Comparison of ENCODE assay signal across 10 mouse cellular contexts in genomic region chr11:95509126-95509717, GRCm38 (mm10). TPM values are rescaled to one million over a fixed set of nuclear protein-coding genes. Genes with fewer than 3 reads are reported as not detected.
DNase-seq lines count a peak whose midpoint lies in the region; ATAC-seq and TF ChIP-seq lines count a peak whose summit lies in the region.
"Had no signal": no experiment of that assay in that cellular context is flagged by ENCODE, and none has a peak within 500 bp of the region (broad histone marks: within the 10 kb centered on the region; RNA-seq: fewer than 3 reads in every experiment).

No protein-coding gene starts in this region.

- no peaks in the 10 kb centered on the region for H3K36me3 ChIP-seq in kidney, adult 2 months (ENCODE audit: control insufficient read depth, insufficient read depth, low read length)
- H3K36me3 ChIP-seq in CH12.LX (replicated peaks in 1 of 2; ENCODE audit: control insufficient read depth in 1 of 2, insufficient read depth in 1 of 2, low read length in 1 of 2): no peaks in the 10 kb centered on the region

- ATAC-seq in CD4-positive, CD25-positive, alpha-beta regulatory T cell, adult 4 months: no peak
- 0 out of 2 replicates have a peak, but pooled peaks have one; percentile 31 for ATAC-seq in common myeloid progenitor, adult 5-6 weeks (replicated peaks; ENCODE audit: low read depth, poor library complexity, severe bottlenecking)

- intact Hi-C loops in left cerebral cortex, postnatal 25 days (cut with DNase I): no loop called here

- TF ChIP-seq EP300 in CH12.LX (IDR thresholded peaks at IDR 0.05; ENCODE audit: low read length): 0 out of 2 replicates have a peak, but pooled peaks have one; percentile 31

- TF ChIP-seq RAD21 in CH12.LX (IDR thresholded peaks at IDR 0.05; ENCODE audit: low read depth, low read length): peak; percentile 51

- H3K9ac ChIP-seq in CH12.LX (ENCODE audit: insufficient read depth, low read depth): peak overlapping the region; percentile 14; the same call in 1 of the 2 replicates

- H3K9me3 ChIP-seq in CH12.LX (replicated peaks; ENCODE audit: low read length): no peaks in the 10 kb centered on the region

- H3K27me3 ChIP-seq in kidney, adult 2 months (replicated peaks; ENCODE audit: control insufficient read depth, insufficient read depth, low read length): 0 out of 2 replicates have a peak, but pooled peaks cover 3% of the 10 kb centered on the region
- peaks cover 90% of the 10 kb centered on the region for H3K27me3 ChIP-seq in CH12.LX (replicated peaks)

- peak overlapping the region; percentile 62; the same call in 1 of the 2 replicates for H3K4me2 ChIP-seq in CH12.LX (ENCODE audit: insufficient read depth, low read depth, poor library complexity, severe bottlenecking)

- H3K4me1 ChIP-seq in kidney, adult 2 months (ENCODE audit: control insufficient read depth, insufficient read depth, low read length): no peaks in the 10 kb centered on the region
- peaks cover 15 to 31% of the 10 kb centered on the region in 2 experiments for H3K4me1 ChIP-seq in CH12.LX (ENCODE audit: control insufficient read depth in 1 of 2, insufficient read depth in 2 of 2)

- 65% methylated on average over 6 of the region's 6 CpGs for WGBS in kidney, adult 2 months

- no peaks in the 10 kb centered on the region for H3K79me2 ChIP-seq in CH12.LX (replicated peaks; ENCODE audit: control insufficient read depth, extremely low read depth, insufficient read depth, poor library complexity, severe bottlenecking)

- dilution Hi-C loops in CH12.LX (cut with MboI; ENCODE audit: extremely low pct_ligation_motif_present, extremely low pct_unique_long_range_greater_than_20kb, low sequenced_read_pairs): no loop called here

- no peak for TF ChIP-seq POLR2A in kidney, adult 2 months (IDR thresholded peaks at IDR 0.05; ENCODE audit: low read depth, low read length)
- no peak for TF ChIP-seq POLR2A in CH12.LX (IDR thresholded peaks at IDR 0.05; ENCODE audit: low read depth, low read length)

- in situ Hi-C loops in CH12.LX (cut with MboI; ENCODE audit: low pct_ligation_motif_present, low pct_unique_long_range_greater_than_20kb, low sequenced_read_pairs): loop anchor here (10.0 kb wide), 1 partner anchor 384 kb away; the partner anchor contains the start of gene Dlx3

- H3K27ac ChIP-seq in kidney, adult 2 months (ENCODE audit: insufficient read depth, low read depth, low read length): no peak overlapping the region
- H3K27ac ChIP-seq in CH12.LX (ENCODE audit: insufficient read depth, low read depth): peak overlapping the region; percentile 37

- peak; percentile 55 for TF ChIP-seq CTCF in kidney, adult 2 months (conservative IDR thresholded peaks at IDR 0.05; ENCODE audit: insufficient read depth, insufficient read length, low read depth, low read length)
- TF ChIP-seq CTCF in CH12.LX (conservative IDR thresholded peaks at IDR 0.05 in 1 of 2, IDR thresholded peaks at IDR 0.05 in 1 of 2; ENCODE audit: low read depth in 2 of 2, low read length in 2 of 2): peak; percentile 55 to 75

- H3K4me3 ChIP-seq in kidney, adult 2 months (ENCODE audit: insufficient read depth, low read depth, low read length): no peak overlapping the region
- H3K4me3 ChIP-seq in CH12.LX (replicated peaks in 1 of 3; ENCODE audit: low read depth in 2 of 3, low read length in 2 of 3, poor library complexity in 1 of 3): no peak overlapping the region

- DNase-seq in CD4-positive, CD25-positive, alpha-beta regulatory T cell, adult 2 months (ENCODE audit: low read depth, low spot score): peak; percentile 50
- no peak for DNase-seq in kidney, adult 2 months
- no peak for DNase-seq in kidney, postnatal 4 days
- DNase-seq in CH12.LX (ENCODE audit: extremely low read depth): peak; percentile 42
- DNase-seq in left cerebral cortex, postnatal 25 days (ENCODE audit: low spot score in 2 of 2): no peak
- DNase-seq in spleen, adult 18-20 months: no peak
- DNase-seq: gastrocnemius, postnatal 14 days; kidney, adult 11 months had no signal

TF ChIP-seq in CH12.LX, 34 proteins besides CTCF, POLR2A, EP300 and RAD21:
- no peak for TF ChIP-seq KAT2A (IDR thresholded peaks at IDR 0.05; ENCODE audit: insufficient replicate concordance, low read length)
- TF ChIP-seq CHD1 (IDR thresholded peaks at IDR 0.05; ENCODE audit: low read depth, low read length): no peak
- no peak for TF ChIP-seq JUND (conservative IDR thresholded peaks at IDR 0.05; ENCODE audit: low read depth, low read length)
- no peak for TF ChIP-seq USF1 (IDR thresholded peaks at IDR 0.05; ENCODE audit: low read depth, low read length)
- no peak for TF ChIP-seq ZC3H11A (IDR thresholded peaks at IDR 0.05; ENCODE audit: low read depth, low read length)
- TF ChIP-seq MXI1 (IDR thresholded peaks at IDR 0.05; ENCODE audit: low read depth, low read length): peak; percentile 38; the same call in 1 of the 2 replicates
- peak; percentile 14; the same call in 1 of the 2 replicates for TF ChIP-seq ELF1 (IDR thresholded peaks at IDR 0.05; ENCODE audit: low read depth, low read length)
- TF ChIP-seq MEF2A (IDR thresholded peaks at IDR 0.05; ENCODE audit: borderline replicate concordance, low read depth, low read length): peak; percentile 33; the same call in 1 of the 2 replicates
- no peak for TF ChIP-seq ZMIZ1 (IDR thresholded peaks at IDR 0.05; ENCODE audit: low read depth, low read length)
- TF ChIP-seq TCF12 (IDR thresholded peaks at IDR 0.05; ENCODE audit: low read depth, low read length): peak; percentile 52
- 0 out of 2 replicates have a peak, but pooled peaks have one; percentile 33 for TF ChIP-seq MYC (IDR thresholded peaks at IDR 0.05; ENCODE audit: low read depth, low read length)
- TF ChIP-seq POLR2AphosphoS2 (IDR thresholded peaks at IDR 0.05; ENCODE audit: low read depth, low read length): no peak
- TF ChIP-seq TBP (conservative IDR thresholded peaks at IDR 0.05; ENCODE audit: low read depth, low read length): no peak
- TF ChIP-seq MAFK (IDR thresholded peaks at IDR 0.05; ENCODE audit: insufficient replicate concordance, low read length): no peak
- no peak for TF ChIP-seq ZNF384 (IDR thresholded peaks at IDR 0.05; ENCODE audit: low read depth, low read length)
- 0 out of 2 replicates have a peak, but pooled peaks have one; percentile 34 for TF ChIP-seq CHD2 (IDR thresholded peaks at IDR 0.05; ENCODE audit: low read length)
- no peak for TF ChIP-seq USF2 (conservative IDR thresholded peaks at IDR 0.05; ENCODE audit: low read depth, low read length)
- no peak for TF ChIP-seq E2F4 (IDR thresholded peaks at IDR 0.05; ENCODE audit: insufficient replicate concordance, low read depth, low read length)
- TF ChIP-seq UBTF (IDR thresholded peaks at IDR 0.05; ENCODE audit: low read depth, low read length): 0 out of 2 replicates have a peak, but pooled peaks have one; percentile 44
- TF ChIP-seq GABPA (IDR thresholded peaks at IDR 0.05; ENCODE audit: insufficient replicate concordance, low read depth, low read length): no peak
- TF ChIP-seq ETS1 (conservative IDR thresholded peaks at IDR 0.05; ENCODE audit: low read depth, low read length): 0 out of 2 replicates have a peak, but pooled peaks have one; percentile 9
- TF ChIP-seq RCOR1 (conservative IDR thresholded peaks at IDR 0.05; ENCODE audit: low read depth, low read length): 0 out of 2 replicates have a peak, but pooled peaks have one; percentile 51
- TF ChIP-seq SIN3A (IDR thresholded peaks at IDR 0.05; ENCODE audit: low read length): no peak
- TF ChIP-seq NRF1 (IDR thresholded peaks at IDR 0.05; ENCODE audit: low read depth, low read length): peak; percentile 33; the same call in 1 of the 2 replicates
- no peak for TF ChIP-seq PAX5 (IDR thresholded peaks at IDR 0.05; ENCODE audit: low read length)
- TF ChIP-seq NELFE (IDR thresholded peaks at IDR 0.05; ENCODE audit: low read depth, low read length): peak; percentile 51; the same call in 1 of the 2 replicates
- no peak; the same call in 1 of the 2 replicates for TF ChIP-seq MAX (IDR thresholded peaks at IDR 0.05; ENCODE audit: low read length)
- peak; percentile 22; the same call in 1 of the 2 replicates for TF ChIP-seq IRF4 (IDR thresholded peaks at IDR 0.05; ENCODE audit: low read depth, low read length)
- no peak for TF ChIP-seq JUN (IDR thresholded peaks at IDR 0.05; ENCODE audit: insufficient read depth, low read depth, low read length)
- TF ChIP-seq MAZ (IDR thresholded peaks at IDR 0.05; ENCODE audit: low read depth, low read length): peak; percentile 72; the same call in 1 of the 2 replicates
- TF ChIP-seq HCFC1 (IDR thresholded peaks at IDR 0.05; ENCODE audit: low read depth, low read length): 0 out of 2 replicates have a peak, but pooled peaks have one; percentile 20
- peak; percentile 54 for TF ChIP-seq SMC3 (IDR thresholded peaks at IDR 0.05; ENCODE audit: low read depth, low read length)
- TF ChIP-seq ZKSCAN1 (IDR thresholded peaks at IDR 0.05; ENCODE audit: borderline replicate concordance, low read depth, low read length): no peak
- no peak for TF ChIP-seq BHLHE40 (IDR thresholded peaks at IDR 0.05; ENCODE audit: low read depth, low read length)

RNA-seq across cellular contexts. Expression of gene Nxph3, which starts 5.1 kb away (rescaled TPM):
- not detected for polyA plus RNA-seq in CD4-positive, CD25-positive, alpha-beta regulatory T cell, adult 4 months (2017; shearing (Covaris generic))
- polyA plus RNA-seq in kidney, adult 2 months (2012; rRNA removed): 4.1 and 4.2 TPM in 2 replicates
- total RNA-seq in CH12.LX (2012; rRNA removed): 0.17 TPM in 1 of 2 replicates, not detected in the other
- total RNA-seq in CH12.LX (2014; rRNA removed): not detected in 2 replicates
- not detected in 2 replicates for polyA plus RNA-seq in CH12.LX (2012; ENCODE audit: insufficient read length, low read depth)
- not detected in 2 replicates for total RNA-seq in common myeloid progenitor, adult 5-6 weeks (2017)
- total RNA-seq in left cerebral cortex, postnatal 25 days (2021): 10 to 100 TPM; 20.5 to 35.2 TPM

Comparison
In these comparisons a context has a peak if more than half of its experiments do, and no peak if none do; other contexts are left out.
1. DNase-seq: peak in CD4-positive, CD25-positive, alpha-beta regulatory T cell, adult 2 months (single experiment) and CH12.LX (single experiment); none in kidney, adult 2 months (single experiment), kidney, postnatal 4 days (0 of 2), left cerebral cortex, postnatal 25 days (0 of 2) and spleen, adult 18-20 months (0 of 2).
2. RNA of gene Nxph3, which starts 5.1 kb away (total RNA-seq): 20.5 to 35.2 TPM in left cerebral cortex, postnatal 25 days; 0.17 TPM in CH12.LX and not detected in common myeloid progenitor, adult 5-6 weeks; every median in the first group is over 10 times any median in the second.